Mouse (Mus musculus): ENCODE results near the gene Parvb. TPM values are rescaled to one million over a fixed set of nuclear protein-coding genes. Genes with fewer than 3 reads are reported as not detected.
A peak's percentile ranks its signal among the peaks of the same experiment; 100 is the strongest.

Parvb gene
- total and polyA plus RNA-seq, 3 experiments: 4.8 to 58.0 TPM; not detected in 1

- Histone ChIP-seq H3K36me3 (ENCODE audit: control insufficient read depth in 1 of 2, insufficient read depth in 2 of 2, low read length in 2 of 2) (no peaks in the 10 kb centered on the region; a peak in 1 of 4 replicates), H3K9me3 (replicated peaks; ENCODE audit: insufficient read depth, low read length) (no peaks in the 10 kb centered on the region), H3K79me2 (ENCODE audit: control insufficient read depth, insufficient read depth, low read length, poor library complexity) (no peaks in the 10 kb centered on the region), H3K27ac (ENCODE audit: control insufficient read depth, low read depth, low read length) (no peak overlapping the region), H3K9ac (ENCODE audit: control insufficient read depth, low read depth, low read length, poor library complexity, severe bottlenecking) (no peak overlapping the region), H3K4me3 (ENCODE audit: control insufficient read depth in 1 of 2, insufficient read depth in 1 of 2, low read depth in 2 of 2, low read length in 2 of 2) (no peak overlapping the region), H3K27me3 (ENCODE audit: control insufficient read depth in 1 of 2, insufficient read depth in 2 of 2, low read length in 2 of 2) (no peaks in the 10 kb centered on the region), H3K4me1 (ENCODE audit: control insufficient read depth in 1 of 2, insufficient read depth in 2 of 2, low read length in 2 of 2) (peaks cover 0 to 11% of the 10 kb centered on the region in 2 experiments; a peak in 1 of 4 replicates)
- no peak for TF ChIP-seq GATA1 (IDR thresholded peaks at IDR 0.05; ENCODE audit: low read depth, low read length)
- no peak for TF ChIP-seq CTCF (IDR thresholded peaks at IDR 0.05 in 2 of 3, conservative IDR thresholded peaks at IDR 0.05 in 1 of 3; ENCODE audit: control insufficient read depth in 1 of 3, insufficient read depth in 1 of 3, low read depth in 2 of 3, low read length in 3 of 3, poor library complexity in 1 of 3, severe bottlenecking in 1 of 3)
- TF ChIP-seq ZNF384 (IDR thresholded peaks at IDR 0.05; ENCODE audit: low read depth, low read length): no peak
- TF ChIP-seq ELF1 (IDR thresholded peaks at IDR 0.05; ENCODE audit: low read depth, low read length): no peak
- no peak for TF ChIP-seq MXI1 (IDR thresholded peaks at IDR 0.05; ENCODE audit: low read depth, low read length)
- TF ChIP-seq ZC3H11A (IDR thresholded peaks at IDR 0.05; ENCODE audit: low read depth, low read length): no peak
- TF ChIP-seq TCF12 (IDR thresholded peaks at IDR 0.05; ENCODE audit: low read depth, low read length): no peak
- no peak for TF ChIP-seq HCFC1 (IDR thresholded peaks at IDR 0.05; ENCODE audit: low read depth, low read length)
- no peak for TF ChIP-seq BHLHE40 (IDR thresholded peaks at IDR 0.05; ENCODE audit: borderline replicate concordance, low read depth, low read length)
- TF ChIP-seq TAL1 (IDR thresholded peaks at IDR 0.05; ENCODE audit: low read length): no peak
- no peak for TF ChIP-seq EP300 (IDR thresholded peaks at IDR 0.05; ENCODE audit: low read depth in 1 of 2, low read length in 2 of 2)
- no peak for TF ChIP-seq SIN3A (IDR thresholded peaks at IDR 0.05; ENCODE audit: low read length)
- TF ChIP-seq CHD2 (IDR thresholded peaks at IDR 0.05; ENCODE audit: low read length): no peak
- TF ChIP-seq SMC3 (IDR thresholded peaks at IDR 0.05; ENCODE audit: low read depth, low read length): no peak
- no peak for TF ChIP-seq GABPA (IDR thresholded peaks at IDR 0.05; ENCODE audit: low read depth, low read length)
- TF ChIP-seq USF1 (IDR thresholded peaks at IDR 0.05; ENCODE audit: low read depth, low read length): no peak
- TF ChIP-seq MAZ (IDR thresholded peaks at IDR 0.05; ENCODE audit: low read depth, low read length): no peak
- TF ChIP-seq MAFK (IDR thresholded peaks at IDR 0.05; ENCODE audit: borderline replicate concordance, low read depth, low read length): no peak
- no peak for TF ChIP-seq ZMIZ1 (IDR thresholded peaks at IDR 0.05; ENCODE audit: low read depth, low read length)
- DNase-seq (ENCODE audit: low read depth, low spot score): no peak
Measured at GRCm38 (mm10) chr15:84303264-84303663, 71.4 kb downstream of the Parvb start.

DNA sequence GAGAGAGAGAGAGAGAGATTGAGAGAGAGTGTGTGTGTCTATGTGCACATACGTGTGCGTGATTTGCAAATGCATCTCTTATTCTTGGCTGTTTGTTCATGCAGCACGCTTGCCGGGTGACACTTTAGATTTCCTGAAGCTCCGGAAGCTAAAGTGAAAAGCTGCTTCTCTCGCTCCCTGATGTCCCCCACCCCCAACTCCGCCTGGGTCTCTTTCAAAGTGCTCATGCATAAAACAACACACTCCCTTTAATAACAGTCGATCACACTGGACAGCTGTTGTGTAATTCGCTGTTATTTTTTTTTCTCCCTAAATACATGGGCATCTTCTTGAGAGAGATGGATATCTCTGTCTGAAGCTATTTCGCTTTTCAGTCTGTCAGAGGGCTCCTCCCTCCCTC, 73.5 kb downstream of the Parvb start:
- Histone ChIP-seq H3K9me3 (replicated peaks; ENCODE audit: insufficient read depth, low read length) (no peaks in the 10 kb centered on the region), H3K79me2 (ENCODE audit: control insufficient read depth, insufficient read depth, low read length, poor library complexity) (no peaks in the 10 kb centered on the region), H3K27ac (ENCODE audit: control insufficient read depth, low read depth, low read length) (no peak overlapping the region), H3K4me1 (ENCODE audit: control insufficient read depth in 1 of 2, insufficient read depth in 2 of 2, low read length in 2 of 2) (peaks cover 0 to 11% of the 10 kb centered on the region in 2 experiments; a peak in 1 of 4 replicates), H3K4me3 (ENCODE audit: control insufficient read depth in 1 of 2, insufficient read depth in 1 of 2, low read depth in 2 of 2, low read length in 2 of 2) (no peak overlapping the region), H3K27me3 (ENCODE audit: control insufficient read depth in 1 of 2, insufficient read depth in 2 of 2, low read length in 2 of 2) (no peaks in the 10 kb centered on the region), H3K36me3 (ENCODE audit: control insufficient read depth in 1 of 2, insufficient read depth in 2 of 2, low read length in 2 of 2) (no peaks in the 10 kb centered on the region; a peak in 1 of 4 replicates), H3K9ac (ENCODE audit: control insufficient read depth, low read depth, low read length, poor library complexity, severe bottlenecking) (no peak overlapping the region)
- peak; percentile 10 for DNase-seq (ENCODE audit: low read depth, low spot score)
- TF ChIP-seq CHD2 (IDR thresholded peaks at IDR 0.05; ENCODE audit: low read length): no peak
- no peak for TF ChIP-seq UBTF (IDR thresholded peaks at IDR 0.05; ENCODE audit: borderline replicate concordance, insufficient read depth, low read depth, low read length)
- TF ChIP-seq ETS1 (IDR thresholded peaks at IDR 0.05; ENCODE audit: low read depth, low read length): no peak
- TF ChIP-seq ELF1 (IDR thresholded peaks at IDR 0.05; ENCODE audit: low read depth, low read length): no peak
- no peak for TF ChIP-seq MYB (IDR thresholded peaks at IDR 0.05; ENCODE audit: low read depth, low read length)
- no peak for TF ChIP-seq MAFK (IDR thresholded peaks at IDR 0.05; ENCODE audit: borderline replicate concordance, low read depth, low read length)
- no peak for TF ChIP-seq JUND (IDR thresholded peaks at IDR 0.05; ENCODE audit: low read depth, low read length)
- TF ChIP-seq POLR2A (IDR thresholded peaks at IDR 0.05; ENCODE audit: control insufficient read depth in 1 of 2, insufficient read depth in 1 of 2, low read depth in 1 of 2, low read length in 2 of 2, poor library complexity in 1 of 2): no peak
- no peak for TF ChIP-seq NRF1 (IDR thresholded peaks at IDR 0.05; ENCODE audit: insufficient read depth, low read depth, low read length, poor library complexity, severe bottlenecking)
- TF ChIP-seq SMC3 (IDR thresholded peaks at IDR 0.05; ENCODE audit: low read depth, low read length): no peak
- no peak for TF ChIP-seq GATA1 (IDR thresholded peaks at IDR 0.05; ENCODE audit: low read depth, low read length)
- no peak for TF ChIP-seq USF2 (IDR thresholded peaks at IDR 0.05; ENCODE audit: borderline replicate concordance in 1 of 2, insufficient read depth in 1 of 2, low read depth in 1 of 2, low read length in 2 of 2)
- TF ChIP-seq MYC (IDR thresholded peaks at IDR 0.05; ENCODE audit: low read depth, low read length): no peak
- TF ChIP-seq USF1 (IDR thresholded peaks at IDR 0.05; ENCODE audit: low read depth, low read length): no peak
- no peak for TF ChIP-seq KAT2A (conservative IDR thresholded peaks at IDR 0.05; ENCODE audit: low read depth, low read length)
- TF ChIP-seq POLR2AphosphoS5 (IDR thresholded peaks at IDR 0.05; ENCODE audit: borderline replicate concordance, low read depth, low read length): no peak
- TF ChIP-seq ZMIZ1 (IDR thresholded peaks at IDR 0.05; ENCODE audit: low read depth, low read length): no peak
- TF ChIP-seq CHD1 (IDR thresholded peaks at IDR 0.05; ENCODE audit: low read depth, low read length): no peak

All from MEL (cell line).